Mouse (Mus musculus) erythroid progenitor cell, adult 5-6 weeks (primary cell): ENCODE results near the gene Lpar1. TPM values are rescaled to one million over a fixed set of nuclear protein-coding genes. Genes with fewer than 3 reads are reported as not detected.

Experiments used
- ATAC-seq: replicated peaks from 2 replicates; pipeline ENCODE4 v1.8.0; 2016; ENCODE audit warnings: moderate number of reproducible peaks, mild to moderate bottlenecking, moderate TSS enrichment, inconsistent platforms; ENCODE audit not compliant: poor library complexity, low FRiP score, severe bottlenecking
- total RNA-seq, 2 experiments: library from RNA; stranded (forward) in 1 of 2; stranded (reverse) in 1 of 2; fragments of 150-400 nt in 1 of 2; fragments of 186-747, 209-891 nt in 1 of 2; gene quantifications; 2 replicates each; pipeline versions ENCODE4 v1.2.3 to v1.2.4; 2015 to 2017; ENCODE audit warnings: low replicate concordance in 2 of 2

The Lpar1 gene
- total RNA-seq, 2 experiments from 2014 or later: not detected

DNA sequence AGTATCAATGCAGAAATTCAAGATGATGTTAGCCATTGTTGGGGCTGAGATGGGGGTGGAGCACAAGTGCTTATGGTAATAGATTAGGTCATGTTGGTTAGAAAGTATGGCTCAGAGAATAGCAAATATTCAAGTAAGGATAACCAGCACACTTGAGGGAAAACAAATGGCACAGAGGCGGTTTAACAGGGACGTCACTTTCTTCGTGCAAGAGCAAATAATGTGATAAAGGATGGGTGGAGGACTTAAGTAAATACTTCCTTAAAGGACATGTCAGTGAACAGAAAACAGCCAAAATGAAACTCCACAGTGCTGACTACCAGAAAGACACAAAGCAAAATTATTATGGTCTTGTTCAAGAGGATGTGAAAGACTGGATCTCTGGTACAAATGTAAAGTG lies 42.1 kb downstream of the Lpar1 start:
- no peak for ATAC-seq

DNA sequence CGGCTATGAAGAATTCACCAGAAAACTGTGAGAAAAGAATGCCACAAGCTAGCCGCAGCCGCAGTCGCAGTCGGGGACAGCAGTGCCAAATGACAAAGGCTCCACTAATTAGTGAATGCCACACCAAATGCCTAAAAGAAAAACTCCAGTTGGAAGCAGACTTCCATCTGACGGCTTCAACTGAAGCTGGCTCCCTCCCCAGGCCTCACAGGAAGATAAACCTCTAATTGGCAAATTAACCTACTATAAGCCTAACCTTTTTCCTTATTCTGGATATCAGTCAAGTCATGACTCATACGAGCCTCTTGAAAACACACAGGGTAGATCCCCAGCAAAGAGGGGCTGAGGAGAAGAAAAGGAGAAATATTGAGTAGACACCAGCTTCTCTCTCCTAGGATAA lies 44.9 kb downstream of the Lpar1 start:
- ATAC-seq: no peak

DNA sequence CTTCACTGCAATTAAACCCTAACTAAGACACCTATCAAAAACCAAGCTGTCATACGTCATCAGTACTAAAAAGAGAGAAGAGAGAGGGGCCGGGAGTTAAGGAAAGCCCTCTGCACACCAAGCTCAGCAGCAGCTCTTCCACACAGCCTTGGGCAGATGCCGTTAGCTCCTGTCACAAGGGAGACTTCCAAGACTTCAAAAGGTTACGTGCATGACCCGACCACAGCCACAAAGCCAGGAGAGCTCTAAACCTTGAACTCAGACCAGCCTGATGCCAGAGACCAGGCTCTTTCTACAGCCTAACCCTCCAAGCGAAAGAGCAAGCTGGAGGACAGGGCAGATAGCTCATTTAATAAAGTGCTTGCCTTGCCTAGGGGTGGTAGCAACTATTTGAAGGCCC lies 46.2 kb downstream of the Lpar1 start:
- ATAC-seq: no peak

DNA sequence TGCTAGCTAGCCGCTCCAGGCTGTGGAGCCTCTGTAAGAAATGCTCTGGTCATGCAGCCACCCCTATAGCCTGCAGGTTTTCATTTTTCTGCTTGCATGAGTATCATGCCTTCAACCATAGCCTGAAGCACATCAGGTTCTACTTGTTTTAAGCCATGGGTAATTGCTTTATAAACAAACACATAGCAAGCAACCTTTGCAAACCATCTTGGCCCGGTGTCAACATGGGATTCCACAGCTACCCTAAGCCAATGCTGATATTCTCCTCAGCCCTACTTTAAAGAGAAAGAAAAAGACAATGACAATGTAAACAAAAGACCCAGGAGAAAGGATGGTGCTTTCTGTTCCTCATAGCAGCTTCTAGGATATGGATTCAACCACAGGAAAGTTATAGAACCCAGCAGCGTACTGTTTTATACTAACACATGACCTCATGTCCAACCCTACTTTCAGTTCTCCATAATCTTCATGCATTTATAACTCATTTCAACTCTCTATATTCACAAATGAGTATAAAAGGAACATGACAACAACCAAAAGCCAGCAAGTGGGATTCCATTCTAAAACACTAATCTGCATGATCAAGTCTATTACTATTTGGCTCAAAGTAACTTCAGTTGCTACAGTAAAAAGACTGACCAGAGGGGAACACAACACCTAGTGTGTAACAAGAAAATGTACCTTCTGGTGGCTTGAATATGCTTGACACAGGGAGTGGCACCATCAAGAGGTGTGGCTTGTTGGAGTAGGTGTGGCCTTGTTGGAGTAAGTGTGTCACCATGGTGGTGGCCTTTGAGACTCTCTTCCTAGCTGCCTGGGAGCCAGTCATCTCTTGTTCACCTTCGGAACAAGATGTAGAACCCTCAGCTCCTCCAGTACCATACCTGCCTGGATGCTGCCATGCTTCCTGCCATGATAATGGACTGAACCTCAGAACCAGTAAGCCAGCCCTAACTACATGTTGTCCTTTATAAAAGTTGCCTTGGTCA lies 46.9 kb downstream of the Lpar1 start:
- ATAC-seq: no peak

DNA sequence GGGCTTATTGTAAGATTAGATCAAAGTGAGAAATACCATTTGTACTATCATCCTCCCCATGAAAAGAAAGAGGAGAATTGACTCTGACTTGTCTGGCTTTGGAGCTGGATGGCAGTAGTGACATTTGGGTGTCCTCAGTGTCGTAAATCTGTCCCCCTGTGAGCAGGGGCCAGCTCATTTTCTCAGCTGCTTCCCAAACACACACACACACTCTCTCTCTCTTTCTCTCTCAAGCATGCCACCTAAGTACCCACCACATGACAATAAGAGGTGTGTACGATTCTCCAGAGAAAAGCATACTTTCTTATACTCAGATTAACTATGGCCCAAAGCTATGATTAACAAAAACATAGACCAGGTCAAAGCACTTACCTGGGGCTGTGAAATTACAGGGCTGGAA lies 49.4 kb downstream of the Lpar1 start:
- ATAC-seq: no peak

DNA sequence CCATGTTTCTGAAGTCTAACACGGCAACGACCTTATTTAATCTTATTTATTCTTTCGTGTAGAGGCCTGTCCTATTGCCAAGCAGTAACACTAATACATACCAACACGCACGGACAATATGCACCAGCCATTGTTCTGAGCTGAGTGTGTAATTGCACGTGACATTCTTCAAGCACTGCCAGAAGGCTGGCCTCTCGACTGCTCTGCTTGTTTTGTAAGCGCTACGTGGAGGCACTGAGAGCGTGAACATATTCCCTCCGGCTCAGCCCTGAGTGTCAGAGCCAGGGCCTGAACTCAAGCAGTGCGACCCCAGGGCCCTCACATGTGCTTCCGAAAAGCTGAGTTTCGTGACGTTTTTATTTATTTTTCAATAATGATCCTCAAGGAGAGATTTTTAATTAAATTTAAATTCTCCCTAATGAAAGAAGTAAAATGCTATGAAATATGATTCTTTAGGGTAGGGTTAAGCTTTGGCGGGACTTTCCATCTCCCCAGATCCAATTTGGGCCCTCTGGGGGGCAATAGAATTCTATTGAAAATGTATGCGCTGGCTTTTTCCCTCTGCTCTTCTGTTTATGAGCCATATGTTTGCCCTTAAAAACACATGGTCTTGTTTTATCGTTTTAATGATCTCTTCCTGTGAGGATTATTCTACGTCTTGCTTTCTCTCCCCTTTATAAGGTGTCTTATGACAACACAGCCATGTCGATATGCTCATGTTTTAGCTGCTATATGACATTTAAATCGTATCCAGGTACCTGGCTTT lies 52.5 kb downstream of the Lpar1 start:
- ATAC-seq: no peak

DNA sequence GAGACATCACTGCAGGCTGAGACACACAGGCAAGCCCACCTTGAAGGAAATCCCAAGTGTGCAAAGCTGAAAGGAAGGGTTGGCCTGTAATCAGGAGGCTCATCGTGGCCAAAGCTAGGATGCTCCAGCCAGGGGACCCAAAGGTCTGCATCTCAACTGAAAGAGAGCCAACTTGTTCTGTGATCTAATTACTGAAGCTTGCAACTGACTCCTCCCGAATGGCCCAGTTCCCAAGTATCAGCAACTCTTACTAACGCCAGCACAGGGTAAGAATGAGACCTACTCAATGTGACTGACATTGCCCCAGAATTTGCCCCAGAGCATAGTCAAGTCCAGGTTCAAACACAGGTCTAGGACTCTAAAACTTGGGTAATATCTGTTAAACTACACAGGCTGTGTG lies 53.9 kb downstream of the Lpar1 start:
- ATAC-seq: no peak

DNA sequence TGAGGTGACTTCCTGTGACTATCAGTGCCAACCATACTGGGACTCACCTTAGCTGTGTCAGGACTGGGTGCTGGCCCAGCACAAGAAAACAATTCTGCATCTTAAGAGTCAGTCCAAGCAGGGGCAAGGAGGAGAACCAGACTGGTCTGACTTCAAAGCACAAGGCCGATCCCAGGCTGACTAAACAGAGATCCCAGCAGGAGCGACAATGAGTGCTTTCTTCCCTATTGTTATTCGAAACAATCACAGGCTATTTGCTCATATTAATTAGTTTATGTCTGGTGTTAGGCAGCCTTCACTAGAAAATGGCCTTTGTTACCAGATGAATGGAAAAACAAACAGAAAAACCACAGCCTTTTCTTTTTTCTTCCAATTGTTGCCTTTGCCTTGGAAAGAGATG lies 54.5 kb downstream of the Lpar1 start:
- no peak for ATAC-seq

DNA sequence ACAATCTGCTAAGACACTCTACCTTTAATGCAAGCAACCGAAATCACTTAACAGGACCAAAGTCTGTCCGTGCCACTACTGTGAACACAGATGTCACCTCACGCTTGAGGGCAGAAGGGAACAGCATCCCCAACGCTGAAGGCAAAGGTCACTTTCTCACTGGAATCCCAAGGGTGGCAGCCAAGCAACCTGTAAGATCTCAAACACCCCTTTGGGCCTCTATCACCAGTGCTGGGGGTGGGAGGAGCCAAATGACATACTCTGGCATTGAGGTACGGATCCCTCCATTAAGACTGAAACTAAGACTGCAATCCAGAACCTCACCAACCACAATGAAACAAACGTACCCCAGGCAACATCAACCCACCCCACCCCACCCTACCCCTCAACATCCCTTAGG lies 55.0 kb downstream of the Lpar1 start:
- no peak for ATAC-seq

DNA sequence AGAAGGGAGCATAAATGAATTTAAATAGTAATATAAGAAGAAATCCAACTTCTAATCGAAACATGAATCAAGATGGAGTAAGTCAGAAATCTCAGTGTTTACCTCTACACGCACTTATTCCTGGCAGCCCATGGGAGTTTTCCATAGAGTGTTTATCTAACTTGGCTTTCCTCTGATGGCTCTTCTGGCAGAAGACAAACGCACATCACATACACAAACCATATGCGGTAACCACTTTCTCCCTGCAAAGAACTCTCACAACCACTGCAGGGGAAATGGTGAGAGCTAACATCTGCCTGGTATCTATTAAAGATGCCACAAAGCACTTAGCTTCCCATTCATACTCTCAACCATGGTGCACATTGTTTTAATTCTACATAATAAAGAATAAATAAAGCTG lies 56.4 kb downstream of the Lpar1 start:
- ATAC-seq: no peak

DNA sequence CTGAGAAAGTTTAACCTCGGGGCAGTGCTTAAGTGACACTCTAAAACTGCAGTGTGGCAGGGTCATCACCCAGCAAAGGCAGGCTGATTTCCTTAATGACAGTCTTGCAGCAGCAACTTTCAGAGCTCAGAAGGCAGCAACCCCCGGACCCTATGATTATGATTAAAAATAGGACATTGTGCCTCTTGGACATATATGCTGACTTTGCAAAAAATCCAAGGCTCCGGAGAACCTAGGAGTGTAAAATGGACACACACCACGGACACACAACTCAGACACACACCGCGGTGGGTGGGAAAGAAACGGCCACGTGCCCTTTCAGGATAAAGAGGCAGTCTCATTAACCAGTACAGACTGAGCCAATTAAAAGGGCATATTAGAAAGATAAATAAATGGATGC lies 57.0 kb downstream of the Lpar1 start:
- no peak for ATAC-seq

DNA sequence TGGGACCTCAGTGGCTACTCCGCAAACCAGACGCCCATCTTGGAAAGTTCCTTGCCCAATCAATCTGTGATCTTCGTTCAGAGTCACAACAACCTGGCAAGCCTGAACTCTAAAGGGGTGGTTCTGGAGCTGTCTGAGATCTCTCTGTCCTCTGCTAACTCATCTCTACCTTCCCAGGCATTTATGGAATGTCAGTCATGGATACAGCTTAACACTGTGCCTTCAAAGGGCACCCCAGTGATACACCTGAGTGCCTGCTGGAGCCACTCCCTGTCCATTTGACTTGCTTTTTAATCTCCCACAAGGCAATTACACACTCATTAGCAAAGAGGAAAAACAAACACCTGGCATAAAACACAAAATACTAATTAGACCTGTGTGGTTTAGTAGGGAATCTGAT lies 62.0 kb downstream of the Lpar1 start:
- ATAC-seq: no peak

DNA sequence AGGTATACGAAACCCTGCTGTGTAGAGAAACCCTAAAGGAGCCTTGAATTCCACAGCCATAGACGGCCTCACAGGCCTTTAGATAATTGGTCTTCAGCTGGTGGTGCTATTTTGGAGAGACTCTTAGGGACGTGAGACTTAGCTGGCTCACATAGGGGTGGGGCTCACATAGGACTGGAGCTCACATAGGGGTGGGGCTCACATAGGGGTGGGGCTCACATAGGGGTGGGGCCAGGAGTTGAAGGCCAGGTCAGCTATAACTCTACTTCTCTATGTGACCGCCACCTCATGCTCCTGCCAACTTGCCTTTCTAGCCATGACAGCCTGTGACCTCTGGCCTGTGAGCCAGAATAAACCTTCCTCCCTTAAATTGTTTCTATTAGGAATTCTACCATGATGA lies 63.3 kb downstream of the Lpar1 start:
- ATAC-seq: no peak

DNA sequence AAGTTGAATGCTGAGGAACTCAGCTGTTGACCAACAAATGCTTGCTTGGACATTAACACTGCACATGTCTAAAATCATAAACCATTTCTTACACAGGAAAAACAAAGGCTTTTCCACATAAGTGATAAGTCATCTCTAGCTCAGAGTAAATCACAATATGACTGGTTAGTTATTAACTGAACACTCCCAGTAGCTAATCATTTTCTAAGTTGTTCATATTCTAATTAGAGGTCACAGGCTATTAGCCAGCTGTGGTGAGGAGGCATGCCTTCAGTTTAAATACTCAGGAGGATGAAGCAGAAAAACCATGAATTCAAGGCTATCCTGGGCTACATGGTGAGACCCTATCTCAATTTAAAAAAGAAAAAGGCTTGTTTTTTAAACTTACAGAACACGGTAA lies 75.1 kb downstream of the Lpar1 start:
- ATAC-seq: no peak

DNA sequence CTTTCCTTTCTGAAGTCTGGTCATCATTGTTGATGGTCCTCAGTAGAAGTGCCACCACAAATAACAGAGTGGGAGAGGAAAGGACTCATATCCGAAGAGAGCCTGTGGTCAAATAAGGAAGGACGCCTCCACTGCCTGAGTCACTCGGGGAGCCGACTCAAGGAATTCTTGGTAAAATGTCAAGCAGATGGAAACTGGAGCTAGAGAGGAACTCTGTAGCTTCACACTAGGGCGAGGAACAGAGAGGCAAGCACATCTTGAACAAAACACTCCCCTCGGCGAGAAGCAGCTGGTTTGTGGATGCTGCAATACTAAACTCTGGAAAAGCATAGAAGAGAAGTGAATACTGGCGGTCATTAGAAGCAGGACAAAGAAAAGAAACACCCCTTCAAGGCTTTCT lies 76.0 kb downstream of the Lpar1 start:
- ATAC-seq: no peak

DNA sequence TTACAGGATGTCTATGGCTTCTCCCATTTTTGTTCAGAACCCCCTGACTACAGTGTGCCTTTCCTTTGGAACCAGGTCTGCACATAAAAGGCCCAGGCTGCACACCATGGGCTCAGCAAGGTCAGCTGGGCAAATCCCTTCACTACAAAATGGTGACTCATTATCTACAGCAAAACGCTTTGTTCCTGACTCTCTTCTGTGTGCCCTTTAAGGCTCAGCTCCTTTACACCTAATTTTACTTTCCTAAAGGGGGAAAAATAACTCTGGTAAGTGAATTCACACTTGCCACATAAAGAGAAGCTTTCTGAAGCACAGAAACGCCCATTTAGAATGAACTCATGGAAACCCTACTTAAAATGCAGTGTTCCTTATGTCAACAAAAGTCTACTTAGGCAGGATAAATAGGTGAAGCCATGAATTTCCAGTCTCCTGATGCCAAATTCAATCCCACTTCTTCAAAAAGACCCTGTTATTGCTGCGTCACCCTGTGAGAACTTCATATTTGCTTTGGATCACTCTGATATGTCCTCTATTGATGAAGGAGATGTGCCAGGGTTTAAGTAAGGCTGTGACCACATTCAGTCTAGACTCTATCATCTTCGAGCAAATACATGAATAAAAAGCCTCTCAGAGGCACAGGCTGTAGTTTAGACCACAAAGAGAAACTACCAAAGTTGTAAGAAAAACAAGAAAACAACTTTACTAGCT lies 82.3 kb downstream of the Lpar1 start:
- ATAC-seq: no peak

DNA sequence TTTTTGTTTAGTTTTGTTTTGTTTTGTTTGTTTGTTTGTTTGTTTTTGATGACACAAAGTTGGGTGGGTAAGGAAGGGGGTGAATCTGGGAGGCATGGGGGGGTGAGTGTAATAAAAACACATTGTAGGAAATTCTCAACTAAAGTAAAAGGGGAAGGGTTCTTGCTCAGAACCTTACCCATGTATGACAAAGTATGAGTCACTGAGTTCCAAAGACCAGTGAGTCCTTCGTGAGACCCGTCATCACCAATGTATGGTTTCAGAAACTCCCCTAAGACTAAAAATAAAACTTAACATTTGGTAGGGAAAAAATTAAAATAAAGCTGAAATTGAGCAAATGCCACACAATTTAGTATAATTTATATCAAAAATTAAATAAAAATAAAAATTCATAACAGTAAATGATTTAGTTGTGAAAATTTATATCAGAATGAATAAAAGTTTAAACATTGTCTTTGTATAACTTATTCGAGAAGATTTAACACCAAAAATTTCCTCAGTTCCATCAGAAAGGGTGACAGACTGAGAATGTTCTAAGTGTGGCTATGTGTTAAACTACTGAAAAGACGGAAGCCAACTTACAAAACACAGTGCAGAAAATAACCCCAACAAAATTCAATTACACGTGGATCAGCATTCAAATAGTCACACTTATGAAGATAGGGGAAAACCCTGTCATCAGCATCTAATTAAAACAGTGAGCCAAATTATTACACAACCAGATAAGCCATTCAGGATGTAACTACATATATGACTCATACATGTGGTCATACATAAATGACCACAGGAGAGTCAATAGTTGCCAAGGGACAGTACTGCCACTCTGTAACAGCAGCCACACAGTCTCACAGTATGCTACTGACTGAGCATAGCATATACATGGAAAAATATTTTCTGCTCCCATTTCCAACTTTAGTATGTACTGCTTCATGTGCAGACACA lies 83.8 kb downstream of the Lpar1 start:
- no peak for ATAC-seq

DNA sequence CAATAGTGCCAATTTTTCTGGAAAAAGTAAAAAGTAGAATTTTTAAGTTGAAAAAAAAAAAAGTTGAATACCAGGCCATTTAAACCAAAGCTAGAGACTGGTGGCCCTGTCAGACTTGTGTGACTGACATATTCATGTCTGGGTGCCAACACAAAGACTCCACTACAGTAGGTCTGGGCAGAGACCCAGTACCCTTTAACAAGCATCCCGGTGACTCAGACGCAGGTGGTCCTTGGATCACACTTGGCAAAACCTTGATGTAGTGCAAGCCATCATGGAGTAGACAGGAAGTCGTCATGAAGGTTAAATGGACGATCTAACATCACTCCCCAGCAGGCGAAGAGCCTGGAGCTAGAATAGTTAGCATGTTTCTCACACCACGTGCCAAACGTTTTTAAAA lies 84.7 kb downstream of the Lpar1 start:
- no peak for ATAC-seq

DNA sequence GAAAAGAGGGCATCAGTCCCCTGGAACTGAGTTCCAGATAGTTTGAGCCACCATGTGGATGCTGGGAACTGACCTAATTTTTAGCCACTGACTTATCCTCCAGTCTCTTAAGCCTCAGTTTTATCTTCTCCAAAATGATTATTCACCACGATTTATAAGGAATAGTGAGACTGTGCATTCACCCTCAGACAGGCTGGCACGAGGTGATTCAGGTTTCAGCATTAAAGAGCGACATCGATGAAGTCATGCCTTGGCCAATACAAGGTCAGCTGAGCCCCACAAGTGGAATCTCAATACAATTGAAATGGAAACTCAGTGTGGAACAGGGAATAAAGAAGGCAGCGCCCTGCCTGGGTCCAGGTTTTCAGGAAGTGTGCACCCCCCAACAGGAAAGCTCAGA lies 88.1 kb downstream of the Lpar1 start:
- no peak for ATAC-seq
